Mouse (Mus musculus): ENCODE data around the gene Zyg11a. TPM values are rescaled to one million over a fixed set of nuclear protein-coding genes. Genes with fewer than 3 reads are reported as not detected.
"Not testable (repeated sequence)": the region's sequence is repeated elsewhere in the genome, so short reads cannot be mapped to it uniquely, and the experiment has no call there.

Gene Zyg11a
- total RNA-seq, 1 experiment = 12.8 TPM

DNA sequence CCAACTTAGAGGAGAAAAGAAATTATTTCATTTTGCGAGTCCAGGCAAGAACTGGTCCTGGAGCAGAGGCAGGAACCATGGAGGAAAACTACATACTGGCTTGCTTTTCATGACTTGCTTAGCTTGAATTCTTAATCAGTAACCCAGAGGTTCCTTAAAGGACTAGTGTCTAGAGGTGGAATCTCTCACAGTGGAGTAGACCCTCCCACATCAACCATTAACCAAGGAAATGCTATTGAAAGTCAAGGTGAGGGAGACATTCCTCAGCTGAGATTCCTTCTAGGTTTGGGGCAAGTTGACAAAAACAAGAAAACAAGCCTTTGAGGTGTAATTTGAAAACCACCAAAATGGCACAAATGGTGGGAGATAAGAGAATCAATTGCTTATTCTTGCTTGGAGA, 73.0 kb downstream of the Zyg11a start, which contains the start of gene Scp2:
Gene Scp2, minus strand, starts transcription at position 119 of the 400 bp plus-strand sequence.
- in situ Hi-C loops (cut with MboI; ENCODE audit: low sequenced_read_pairs in 2 of 2, unreplicated experiment in 2 of 2) = no loop called here
- H3K36me3 ChIP-seq (ENCODE audit: control insufficient read depth, insufficient read depth, low read length, poor library complexity, severe bottlenecking) = no peaks in the 10 kb centered on the region

DNA sequence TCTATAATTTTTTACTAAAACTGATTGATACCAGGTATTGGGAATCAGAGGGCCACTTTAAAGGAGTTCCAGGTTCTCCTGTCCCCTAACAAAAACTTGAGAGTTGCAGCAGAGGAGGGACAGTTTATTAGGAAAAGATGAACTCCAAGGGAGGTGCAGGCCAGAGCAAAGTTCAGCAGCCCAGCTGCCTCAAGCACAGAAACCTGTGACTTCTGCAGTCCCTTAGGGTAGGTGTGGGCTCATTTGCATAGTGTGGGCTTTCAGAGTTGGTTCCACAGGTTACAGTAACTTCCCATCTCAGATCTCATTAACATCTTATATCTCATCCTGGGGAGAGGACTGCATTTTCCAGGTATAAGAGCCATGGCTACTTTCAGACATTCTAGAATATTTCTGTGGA, 74.1 kb downstream of the Zyg11a start:
- DNase-seq (ENCODE audit: low read depth, low spot score) = no peak
- no peaks in the 10 kb centered on the region for H3K4me1 ChIP-seq (ENCODE audit: control insufficient read depth in 2 of 2, insufficient read depth in 2 of 2, low read length in 2 of 2, poor library complexity in 1 of 2)
- no peaks in the 10 kb centered on the region for H3K36me3 ChIP-seq (ENCODE audit: control insufficient read depth, insufficient read depth, low read length, poor library complexity, severe bottlenecking)
- no peak overlapping the region for H3K27ac ChIP-seq (ENCODE audit: insufficient read depth, low read depth, low read length, poor library complexity, severe bottlenecking)
- no peak overlapping the region for H3K4me3 ChIP-seq (ENCODE audit: insufficient read depth in 1 of 2, low read depth in 1 of 2, low read length in 2 of 2, poor library complexity in 1 of 2, severe bottlenecking in 1 of 2)
- H3K9me3 ChIP-seq (ENCODE audit: control insufficient read depth, insufficient read depth, low read depth, low read length) = no peaks in the 10 kb centered on the region; the same call in 1 of the 2 replicates
- in situ Hi-C loops (cut with MboI; ENCODE audit: low sequenced_read_pairs in 2 of 2, unreplicated experiment in 2 of 2) = no loop called here
- H3K9ac ChIP-seq (ENCODE audit: insufficient read depth, low read depth, low read length, poor library complexity, severe bottlenecking) = no peak overlapping the region
- no peak for TF ChIP-seq ZC3H11A (IDR thresholded peaks at IDR 0.05; ENCODE audit: borderline replicate concordance, low read depth, low read length)
- no peak for TF ChIP-seq ZNF384 (IDR thresholded peaks at IDR 0.05; ENCODE audit: low read depth, low read length)
- no peak for TF ChIP-seq MAFK (IDR thresholded peaks at IDR 0.05; ENCODE audit: insufficient read depth, low read depth, low read length)
- no peak for TF ChIP-seq HCFC1 (IDR thresholded peaks at IDR 0.05; ENCODE audit: borderline replicate concordance, insufficient read depth, low read length)
- TF ChIP-seq CHD2 (IDR thresholded peaks at IDR 0.05; ENCODE audit: low read depth, low read length) = no peak

More for the DNA sequence above, 73.0 kb downstream of the Zyg11a start, which contains the start of gene Scp2:
- H3K4me3 ChIP-seq (ENCODE audit: insufficient read depth in 1 of 2, low read depth in 1 of 2, low read length in 2 of 2, poor library complexity in 1 of 2, severe bottlenecking in 1 of 2) = no peak within 1 kb of the TSS
- no peaks in the 10 kb centered on the region; the same call in 1 of the 2 replicates for H3K9me3 ChIP-seq (ENCODE audit: control insufficient read depth, insufficient read depth, low read depth, low read length)
- no peak within 1 kb of the TSS for H3K9ac ChIP-seq (ENCODE audit: insufficient read depth, low read depth, low read length, poor library complexity, severe bottlenecking)
- no peaks in the 10 kb centered on the region for H3K4me1 ChIP-seq (ENCODE audit: control insufficient read depth in 2 of 2, insufficient read depth in 2 of 2, low read length in 2 of 2, poor library complexity in 1 of 2)
- DNase-seq (ENCODE audit: low read depth, low spot score) = no peak
- no peak for TF ChIP-seq HCFC1 (IDR thresholded peaks at IDR 0.05; ENCODE audit: borderline replicate concordance, insufficient read depth, low read length)
- no peak for TF ChIP-seq MAFK (IDR thresholded peaks at IDR 0.05; ENCODE audit: insufficient read depth, low read depth, low read length)
- TF ChIP-seq CHD2 (IDR thresholded peaks at IDR 0.05; ENCODE audit: low read depth, low read length) = no peak
- TF ChIP-seq ZNF384 (IDR thresholded peaks at IDR 0.05; ENCODE audit: low read depth, low read length) = no peak
- no peak within 1 kb of the TSS; the same call in 1 of the 2 replicates for H3K27ac ChIP-seq (ENCODE audit: insufficient read depth, low read depth, low read length, poor library complexity, severe bottlenecking)

DNA sequence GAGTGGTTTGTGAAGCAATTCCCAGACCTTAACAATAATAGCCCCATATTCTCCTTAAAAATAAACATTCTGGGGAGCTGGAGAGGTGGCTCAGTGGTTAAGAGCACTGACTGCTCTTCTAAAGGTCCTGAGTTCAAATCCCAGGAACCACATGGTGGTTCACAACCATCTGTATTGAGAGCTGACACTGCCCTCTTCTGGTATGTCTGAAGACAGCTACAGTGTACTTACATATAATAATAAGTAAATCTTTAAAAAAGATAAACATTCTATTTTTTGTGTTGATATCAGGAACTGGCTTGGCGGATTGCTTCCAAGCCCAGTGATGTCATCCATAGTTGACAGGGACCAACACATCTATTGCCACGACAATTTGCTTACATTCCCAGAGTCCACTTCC, 74.7 kb downstream of the Zyg11a start:
- in situ Hi-C loops (cut with MboI; ENCODE audit: low sequenced_read_pairs in 2 of 2, unreplicated experiment in 2 of 2) = not testable (repeated sequence)

DNA sequence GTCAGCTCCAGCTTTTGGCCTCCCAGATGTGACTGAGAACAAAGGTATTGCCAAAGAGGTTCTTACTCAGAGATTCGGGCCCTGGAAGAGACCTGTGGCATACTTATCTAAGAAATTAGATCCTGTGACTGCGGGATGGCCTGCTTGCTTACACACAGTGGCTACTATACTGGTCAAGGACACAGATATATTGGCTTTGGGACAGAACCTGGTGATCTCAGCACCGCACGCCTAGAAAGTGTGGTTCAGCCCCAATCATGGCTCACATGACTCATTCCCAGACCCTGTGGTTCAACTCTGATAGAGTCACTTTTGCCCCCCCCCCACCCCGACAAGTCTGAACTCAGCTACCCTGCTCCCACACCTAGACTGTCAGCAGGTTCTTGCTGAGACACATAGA, 80.9 kb downstream of the Zyg11a start:
- in situ Hi-C loops (cut with MboI; ENCODE audit: low sequenced_read_pairs in 2 of 2, unreplicated experiment in 2 of 2) = no loop called here
- no peak overlapping the region for H3K4me3 ChIP-seq (ENCODE audit: insufficient read depth in 1 of 2, low read depth in 1 of 2, low read length in 2 of 2, poor library complexity in 1 of 2, severe bottlenecking in 1 of 2)
- no peaks in the 10 kb centered on the region; the same call in 1 of the 2 replicates for H3K9me3 ChIP-seq (ENCODE audit: control insufficient read depth, insufficient read depth, low read depth, low read length)
- no peak for DNase-seq (ENCODE audit: low read depth, low spot score)
- no peaks in the 10 kb centered on the region for H3K36me3 ChIP-seq (ENCODE audit: control insufficient read depth, insufficient read depth, low read length, poor library complexity, severe bottlenecking)
- no peak for TF ChIP-seq HCFC1 (IDR thresholded peaks at IDR 0.05; ENCODE audit: borderline replicate concordance, insufficient read depth, low read length)
- no peak for TF ChIP-seq ZNF384 (IDR thresholded peaks at IDR 0.05; ENCODE audit: low read depth, low read length)
- TF ChIP-seq ZC3H11A (IDR thresholded peaks at IDR 0.05; ENCODE audit: borderline replicate concordance, low read depth, low read length) = no peak
- TF ChIP-seq MAFK (IDR thresholded peaks at IDR 0.05; ENCODE audit: insufficient read depth, low read depth, low read length) = no peak
- no peak for TF ChIP-seq CHD2 (IDR thresholded peaks at IDR 0.05; ENCODE audit: low read depth, low read length)
- no peaks in the 10 kb centered on the region for H3K4me1 ChIP-seq (ENCODE audit: control insufficient read depth in 2 of 2, insufficient read depth in 2 of 2, low read length in 2 of 2, poor library complexity in 1 of 2)
- H3K9ac ChIP-seq (ENCODE audit: insufficient read depth, low read depth, low read length, poor library complexity, severe bottlenecking) = no peak overlapping the region
- H3K27ac ChIP-seq (ENCODE audit: insufficient read depth, low read depth, low read length, poor library complexity, severe bottlenecking) = no peak overlapping the region

More for the DNA sequence above, 74.7 kb downstream of the Zyg11a start:
- H3K4me1 ChIP-seq (ENCODE audit: control insufficient read depth in 2 of 2, insufficient read depth in 2 of 2, low read length in 2 of 2, poor library complexity in 1 of 2); H3K4me3 ChIP-seq (ENCODE audit: insufficient read depth in 1 of 2, low read depth in 1 of 2, low read length in 2 of 2, poor library complexity in 1 of 2, severe bottlenecking in 1 of 2); H3K36me3 ChIP-seq (ENCODE audit: control insufficient read depth, insufficient read depth, low read length, poor library complexity, severe bottlenecking); H3K9me3 ChIP-seq (ENCODE audit: control insufficient read depth, insufficient read depth, low read depth, low read length); DNase-seq (ENCODE audit: low read depth, low spot score); H3K9ac ChIP-seq (ENCODE audit: insufficient read depth, low read depth, low read length, poor library complexity, severe bottlenecking); H3K27ac ChIP-seq (ENCODE audit: insufficient read depth, low read depth, low read length, poor library complexity, severe bottlenecking): not testable (repeated sequence)

Other genes starting within 250 kb of the Zyg11a start
- 0.18 and 0.37 TPM in 2 replicates for gene Slc1a7, start 249.7 kb downstream of the Zyg11a start, total RNA-seq (2012; rRNA removed)
- 0.74 and 1.0 TPM in 2 replicates for gene Podn, start 121.6 kb downstream of the Zyg11a start, total RNA-seq (2012; rRNA removed)
- 50.4 and 65.9 TPM in 2 replicates for gene Scp2, start 73.0 kb downstream of the Zyg11a start, total RNA-seq (2012; rRNA removed)
- gene Echdc2, start 52.6 kb downstream of the Zyg11a start, total RNA-seq (2012; rRNA removed) = 37.9 and 50.8 TPM in 2 replicates
- gene Zyg11b, start 83.0 kb upstream of the Zyg11a start, total RNA-seq (2012; rRNA removed) = 13.3 and 13.6 TPM in 2 replicates
- gene Coa7, start 110.1 kb upstream of the Zyg11a start, total RNA-seq (2012; rRNA removed) = 24.7 and 37.0 TPM in 2 replicates
- gene Shisal2a, start 165.3 kb upstream of the Zyg11a start, total RNA-seq (2012; rRNA removed) = 1.5 and 5.5 TPM in 2 replicates
- 18.6 and 35.1 TPM in 2 replicates for gene Gpx7, start 188.9 kb upstream of the Zyg11a start, total RNA-seq (2012; rRNA removed)
- 27.2 and 32.8 TPM in 2 replicates for gene Tut4, start 241.4 kb upstream of the Zyg11a start, total RNA-seq (2012; rRNA removed)